Mouse (Mus musculus) thymus, postnatal 0 days (tissue): Measurements from ENCODE around the gene Ifi27. TPM values are rescaled to one million over a fixed set of nuclear protein-coding genes. Genes with fewer than 3 reads are reported as not detected.
"Not testable (repeated sequence)": the region's sequence is repeated elsewhere in the genome, so short reads cannot be mapped to it uniquely, and the experiment has no call there.

Experiments used
- DNase-seq: peaks from one replicate; pipeline ENCODE4 v3.0.0-alpha.2; 2015; ENCODE audit warnings: low spot score
- polyA plus RNA-seq: library from polyadenylated mRNA; unstranded; fragments of >200 nt; fragmentation: Nextera tagmentation; extraction: Ambion mirVana; gene quantifications from 2 replicates; pipeline ENCODE4 v1.2.1, GENCODE M21; 2015

The Ifi27 gene
- polyA plus RNA-seq, 1 experiment from 2014 or later: 160 TPM

DNA sequence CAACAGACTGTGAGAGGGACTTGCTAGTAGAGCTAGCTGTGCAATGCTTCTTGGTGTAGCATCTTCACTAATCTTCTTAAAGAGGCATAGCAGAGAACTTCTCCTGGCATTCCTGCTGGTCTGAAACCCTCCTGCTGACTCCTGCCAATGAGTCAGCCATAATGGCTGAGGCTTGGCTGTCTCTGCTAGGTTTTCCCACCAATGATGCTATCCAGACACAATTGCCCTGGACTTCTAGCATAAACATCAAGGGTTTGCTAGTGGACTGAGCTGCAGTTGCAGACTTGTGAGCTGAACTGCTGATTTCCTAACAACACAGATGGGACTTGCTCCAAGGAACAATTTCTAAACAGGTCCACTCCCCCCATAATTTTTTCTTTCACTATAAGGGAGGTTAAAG, 19.4 kb downstream of the Ifi27 start:
- no peak for DNase-seq

GRCm38 (mm10) chr12:103456727-103457126, 22.7 kb downstream of the Ifi27 start:
- not testable (repeated sequence) for DNase-seq

DNA sequence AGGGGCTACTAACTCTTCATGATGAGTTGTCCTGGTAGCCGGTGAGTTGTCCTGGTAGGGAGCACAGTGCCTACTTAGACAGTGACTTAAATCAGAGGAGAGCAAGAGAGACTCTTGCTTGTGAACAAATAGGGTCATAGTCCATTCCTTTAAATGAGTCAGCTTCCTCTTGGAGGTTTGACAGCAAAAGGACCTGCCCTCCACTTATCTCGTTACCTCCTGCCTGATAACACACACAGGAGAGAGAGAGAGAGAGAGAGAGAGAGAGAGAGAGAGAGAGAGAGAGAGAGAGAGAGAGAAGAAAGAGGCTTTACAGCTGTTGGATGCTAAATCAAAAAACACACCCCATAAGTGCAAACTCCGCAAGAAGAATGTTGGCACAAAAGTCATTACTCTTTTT, 23.1 kb downstream of the Ifi27 start, which contains the start of gene Ifi27l2b:
Gene Ifi27l2b (minus strand): TSS at position 84 of the 400 bp plus-strand sequence.
- no peak for DNase-seq

DNA sequence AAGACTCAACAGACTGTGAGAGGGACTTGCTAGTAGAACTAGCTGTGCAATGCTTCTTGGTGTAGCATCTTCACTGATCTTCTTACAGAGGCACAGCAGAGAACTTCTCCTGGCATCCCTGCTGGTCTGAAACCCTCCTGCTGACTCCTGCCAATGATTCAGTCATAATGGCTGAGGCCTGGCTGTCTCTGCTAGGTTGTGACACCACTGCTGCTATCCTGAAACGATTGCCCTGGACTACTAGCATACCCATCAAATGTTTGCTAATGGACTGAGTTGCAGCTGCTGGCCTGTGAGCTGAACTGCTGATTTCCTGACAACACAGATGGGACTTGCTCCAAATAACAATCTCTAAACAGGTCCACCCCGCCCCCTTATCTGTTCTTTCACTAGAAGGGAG, 40.5 kb downstream of the Ifi27 start:
- no peak for DNase-seq

DNA sequence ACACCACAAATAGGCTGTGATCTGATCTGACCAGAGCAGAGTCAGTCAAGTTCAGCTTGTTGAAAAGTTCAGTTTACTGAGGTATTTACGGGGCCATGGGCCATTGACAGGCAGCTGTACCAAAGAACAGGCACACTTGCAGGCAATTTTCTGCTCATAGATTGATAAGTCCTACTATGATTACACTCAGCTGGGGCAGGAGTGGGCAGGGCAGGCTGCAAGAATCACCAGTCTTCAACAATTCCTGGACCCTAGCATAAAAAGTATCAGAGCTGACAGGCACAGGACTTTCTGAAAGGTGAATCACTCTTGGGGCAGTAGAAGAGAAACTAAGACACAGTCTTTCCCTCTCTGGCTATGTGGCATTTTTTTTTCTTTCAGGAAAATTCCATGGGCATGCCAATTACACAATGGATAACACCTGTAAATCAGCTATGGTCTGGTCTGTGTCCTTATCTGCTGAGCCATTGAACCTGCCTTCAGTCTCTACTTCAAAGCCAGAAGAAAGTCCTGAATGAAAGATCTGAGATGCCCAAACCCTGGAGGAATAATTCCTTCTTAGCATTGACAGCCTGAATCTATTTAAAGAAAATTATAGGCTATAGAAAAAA, 42.9 kb downstream of the Ifi27 start:
- no peak for DNase-seq

- DNase-seq: no peak
These were observed 43.5 kb downstream of the Ifi27 start for GRCm38 (mm10) chr12:103477461-103478015.

DNA sequence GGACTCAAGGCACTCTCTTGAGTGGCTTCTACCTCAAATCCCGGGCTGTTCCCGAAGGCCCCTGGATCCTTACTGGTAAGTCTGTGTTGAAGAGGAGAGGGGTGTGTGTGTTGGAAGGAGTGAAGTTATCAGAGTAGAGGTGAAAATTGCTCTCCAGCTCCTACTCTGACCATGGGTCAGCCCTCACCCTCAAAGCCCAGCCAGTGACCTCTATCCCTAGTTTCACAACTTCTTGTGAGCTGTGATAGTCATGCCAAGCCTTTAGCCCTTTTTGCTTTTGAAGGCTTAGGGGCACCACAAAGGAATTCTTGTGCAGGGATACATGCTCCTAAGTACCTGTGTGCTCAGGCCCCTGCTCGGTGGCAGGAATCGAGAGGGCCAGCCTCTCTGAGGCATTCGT, 47.7 kb downstream of the Ifi27 start:
- no peak for DNase-seq

DNA sequence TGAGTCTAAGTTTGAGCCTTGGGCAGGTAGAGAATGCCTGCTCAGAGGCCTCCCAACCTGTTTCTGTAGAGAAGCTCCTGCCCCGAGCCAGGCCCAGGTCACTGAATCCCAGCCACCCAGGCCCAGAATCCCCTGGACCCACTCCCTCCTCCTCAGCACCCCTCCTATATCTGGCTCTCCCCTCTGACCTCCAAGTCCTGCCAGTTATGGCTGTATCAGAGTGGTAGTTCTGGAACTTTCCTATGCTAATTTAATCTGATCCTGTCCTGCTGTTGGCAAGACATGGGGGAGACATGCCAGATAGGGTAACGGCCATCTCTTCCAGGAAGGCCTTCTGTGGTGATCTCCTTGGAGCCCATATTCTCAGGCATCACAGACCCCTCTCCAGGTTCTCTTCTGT, 48.8 kb downstream of the Ifi27 start:
- DNase-seq: no peak

GRCm38 (mm10) chr12:103484200-103484972, 50.4 kb downstream of the Ifi27 start:
- DNase-seq: not testable (repeated sequence)

GRCm38 (mm10) chr12:103486726-103487125, 52.7 kb downstream of the Ifi27 start:
- DNase-seq: no peak

GRCm38 (mm10) chr12:103487276-103487675, 53.3 kb downstream of the Ifi27 start:
- no peak for DNase-seq

- DNase-seq: no peak
These were observed 53.7 kb downstream of the Ifi27 start for GRCm38 (mm10) chr12:103487750-103488149.

Other genes with a start within 250 kb of the Ifi27 start
- gene Prima1, start 192.1 kb upstream of the Ifi27 start, polyA plus RNA-seq: not detected in 2 replicates
- not detected in 2 replicates for gene Fam181a, start 123.2 kb upstream of the Ifi27 start, polyA plus RNA-seq
- 5.2 and 5.6 TPM in 2 replicates for gene Asb2, start 78.2 kb upstream of the Ifi27 start, polyA plus RNA-seq
- gene Otub2, start 45.5 kb upstream of the Ifi27 start, polyA plus RNA-seq: 1.9 TPM in 2 replicates
- 0.14 and 0.21 TPM in 2 replicates for gene 9330161L09Rik, start 26.4 kb upstream of the Ifi27 start, polyA plus RNA-seq
- gene Ddx24, start 8.4 kb upstream of the Ifi27 start, polyA plus RNA-seq: 139 and 165 TPM in 2 replicates
- gene Ifi27l2a, start 9.5 kb downstream of the Ifi27 start, polyA plus RNA-seq: 299 and 338 TPM in 2 replicates
- 0.25 and 0.46 TPM in 2 replicates for gene Ifi27l2b, start 23.0 kb downstream of the Ifi27 start, polyA plus RNA-seq
- gene Ppp4r4, start 98.1 kb downstream of the Ifi27 start, polyA plus RNA-seq: 0.40 and 0.44 TPM in 2 replicates
- 0.09 TPM in 1 of 2 replicates, not detected in the other for gene Serpina10, start 197.2 kb downstream of the Ifi27 start, polyA plus RNA-seq
- 0.08 and 0.13 TPM in 2 replicates for gene Serpina6, start 223.0 kb downstream of the Ifi27 start, polyA plus RNA-seq
- not detected in 2 replicates for gene Serpina16, start 241.9 kb downstream of the Ifi27 start, polyA plus RNA-seq